Mouse (Mus musculus) thymus, postnatal 4 days (tissue): ENCODE results near the gene Sdhaf2.
"Not testable (repeated sequence)": the region's sequence is repeated elsewhere in the genome, so short reads cannot be mapped to it uniquely, and the experiment has no call there.

ENCODE experiments used
- DNase-seq: peaks from one replicate; pipeline ENCODE4 v3.0.0; 2021

Sdhaf2 gene

GRCm38 (mm10) chr19:10525910-10526309, at the start of gene Sdhaf2:
Sdhaf2 (minus strand) TSS chr19:10526142.
- DNase-seq, result no peak

- no peak for DNase-seq
These were observed 43.7 kb upstream of the Sdhaf2 start for GRCm38 (mm10) chr19:10569627-10570026.

GRCm38 (mm10) chr19:10565217-10565616, 39.3 kb upstream of the Sdhaf2 start:
- no peak for DNase-seq

GRCm38 (mm10) chr19:10564278-10564677, 38.3 kb upstream of the Sdhaf2 start:
- DNase-seq, result no peak

- no peak for DNase-seq
These were observed 36.4 kb upstream of the Sdhaf2 start for GRCm38 (mm10) chr19:10562351-10562750.

GRCm38 (mm10) chr19:10561558-10562314, 35.8 kb upstream of the Sdhaf2 start:
- no peak for DNase-seq

- DNase-seq, result no peak
These were observed 34.2 kb upstream of the Sdhaf2 start for GRCm38 (mm10) chr19:10560108-10560507.

- not testable (repeated sequence) for DNase-seq
These were observed 32.0 kb upstream of the Sdhaf2 start for GRCm38 (mm10) chr19:10557837-10558375.

GRCm38 (mm10) chr19:10557430-10557829, 31.5 kb upstream of the Sdhaf2 start:
- no peak for DNase-seq

GRCm38 (mm10) chr19:10557001-10557400, 31.1 kb upstream of the Sdhaf2 start:
- no peak for DNase-seq

- DNase-seq, result peak; percentile 92
These were observed 29.9 kb upstream of the Sdhaf2 start, which contains the start of gene Tmem216 for GRCm38 (mm10) chr19:10555624-10556510. Tmem216 (minus strand) TSS chr19:10556238.

GRCm38 (mm10) chr19:10539454-10539853, 13.5 kb upstream of the Sdhaf2 start:
- DNase-seq, result no peak

- peak; percentile 22 for DNase-seq
These were observed 4.1 kb upstream of the Sdhaf2 start for GRCm38 (mm10) chr19:10530082-10530481.

- DNase-seq, result peak; percentile 92
These were observed 638 bp downstream of the Sdhaf2 start, which contains the start of gene Cpsf7 for GRCm38 (mm10) chr19:10525106-10525901. Cpsf7 (plus strand) TSS chr19:10525266.

GRCm38 (mm10) chr19:10524784-10525105, 1.2 kb downstream of the Sdhaf2 start:
- no peak for DNase-seq

GRCm38 (mm10) chr19:10523483-10524080, 2.4 kb downstream of the Sdhaf2 start:
- DNase-seq, result no peak

GRCm38 (mm10) chr19:10521926-10522325, 4.0 kb downstream of the Sdhaf2 start:
- DNase-seq, result no peak

- no peak for DNase-seq
These were observed 5.6 kb downstream of the Sdhaf2 start for GRCm38 (mm10) chr19:10520355-10520754.

GRCm38 (mm10) chr19:10510759-10511330, 15.1 kb downstream of the Sdhaf2 start:
- no peak for DNase-seq

- peak; percentile 66 for DNase-seq
These were observed 23.4 kb downstream of the Sdhaf2 start for GRCm38 (mm10) chr19:10502571-10502970.

- no peak for DNase-seq
These were observed 25.4 kb downstream of the Sdhaf2 start for GRCm38 (mm10) chr19:10500581-10500980.
